Mouse (Mus musculus) liver, adult 2 months (tissue): Measurements from ENCODE around the gene Hoxd9.

Experiments used
- CTCF ChIP-seq: fragments of 200-500 bp; IDR thresholded peaks from 2 replicates; pipeline ENCODE4 v1.5.1; 2011; ENCODE audit warnings: low read depth, low read length, control low read depth
- POLR2A ChIP-seq: fragments of 200-500 bp; IDR thresholded peaks from 2 replicates; pipeline ENCODE4 v1.6.1; 2011; ENCODE audit warnings: low read length, control low read depth; ENCODE audit not compliant: insufficient read depth; ENCODE audit errors: extremely low read depth

- TF ChIP-seq CTCF (no peak), POLR2A (no peak)
These were observed 23.5 kb downstream of the Hoxd9 start for GRCm38 (mm10) chr2:74720955-74721491.
